Mouse (Mus musculus) megakaryocyte-erythroid progenitor cell, adult 5-6 weeks (primary cell): Measurements from ENCODE around the gene Itprid2. TPM values are rescaled to one million over a fixed set of nuclear protein-coding genes. Genes with fewer than 3 reads are reported as not detected.

Experiments
- ATAC-seq: replicated peaks from 2 replicates; pipeline ENCODE4 v1.8.0; 2016; ENCODE audit warnings: mild to moderate bottlenecking, inconsistent platforms; ENCODE audit not compliant: severe bottlenecking, poor library complexity, low FRiP score, low TSS enrichment
- total RNA-seq, 2 experiments: library from RNA; stranded (forward) in 1 of 2; stranded (reverse) in 1 of 2; fragments of 200-1000, 215-1000 nt in 1 of 2; fragments of >200 nt in 1 of 2; fragmentation: Nextera tagmentation in 1 of 2; gene quantifications; 2 replicates each; pipeline ENCODE4 v1.2.3; 2014 to 2017

Gene Itprid2
- total RNA-seq, 2 experiments from 2014 or later = 10.6 to 10.8 TPM

DNA sequence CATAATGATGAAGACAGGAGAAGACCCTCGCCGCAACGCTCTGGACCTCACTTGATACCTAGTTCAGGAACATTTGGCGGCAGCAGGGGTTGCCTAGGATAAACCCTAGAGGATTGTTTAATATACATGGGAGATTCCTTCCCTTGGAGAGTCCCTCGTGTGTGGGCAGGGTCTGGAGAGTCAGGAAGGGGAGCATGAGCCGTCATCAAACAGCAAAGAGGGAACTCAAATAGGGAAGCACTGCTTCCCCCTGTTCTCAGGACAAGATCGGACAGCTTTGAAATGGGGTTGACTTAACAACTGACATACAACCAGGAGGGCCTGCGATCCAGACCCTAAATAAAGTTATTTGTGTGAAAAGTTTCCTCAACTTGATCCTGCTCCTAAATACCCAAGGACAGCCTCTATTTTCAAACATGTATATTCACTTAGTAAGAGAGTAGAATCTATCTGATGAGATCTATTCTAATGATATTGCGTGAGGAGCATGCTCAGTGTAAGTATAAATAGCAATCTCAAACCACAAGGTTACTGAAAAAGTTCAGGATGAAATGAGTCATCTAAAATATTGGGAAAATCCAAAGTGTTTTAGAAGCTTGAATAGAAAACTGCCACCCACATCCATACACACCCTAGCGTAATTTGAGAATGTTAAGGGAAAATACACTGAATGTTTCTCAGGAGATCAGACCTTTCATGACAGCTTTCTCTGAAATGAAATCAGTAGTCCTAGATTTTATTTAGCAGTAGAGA lies 61.5 kb downstream of the Itprid2 start:
- ATAC-seq = no peak

DNA sequence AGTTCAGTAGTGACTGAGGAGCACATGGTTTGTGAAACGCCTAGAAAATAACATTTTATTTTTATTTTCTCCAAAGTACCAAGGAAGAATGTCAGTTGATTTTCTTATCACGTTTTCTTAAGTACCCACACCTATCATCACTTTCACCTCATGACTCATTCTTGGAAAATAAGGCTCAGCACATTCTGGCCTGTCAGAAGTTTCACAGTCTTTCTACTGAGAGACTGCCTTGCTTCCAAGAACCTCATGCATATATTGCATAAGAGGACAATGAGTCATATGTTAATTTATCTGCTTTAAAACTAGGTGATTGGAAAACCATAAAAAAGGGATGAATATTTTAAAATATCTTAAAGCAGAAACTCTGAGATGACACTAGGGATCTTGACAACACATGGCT lies 63.0 kb downstream of the Itprid2 start:
- ATAC-seq = no peak

DNA sequence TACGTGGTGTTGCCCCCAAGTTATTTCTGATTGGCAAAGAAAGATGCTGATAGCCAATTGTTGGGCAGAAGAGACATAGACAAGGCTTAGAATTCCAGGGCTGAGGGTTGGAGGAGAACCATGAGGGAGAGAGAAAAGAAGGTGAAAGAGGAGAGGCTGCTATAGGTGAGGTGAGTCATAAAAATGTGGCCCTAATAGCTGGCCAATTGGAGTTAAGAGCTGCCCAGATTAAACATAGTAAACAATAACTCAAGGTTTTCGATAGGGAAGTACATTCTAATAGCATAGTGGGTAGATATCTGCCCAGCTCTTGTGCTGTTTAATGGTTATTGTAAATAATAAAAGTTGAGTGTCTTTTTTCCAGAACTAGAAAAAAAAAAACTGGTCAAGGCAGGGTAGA lies 69.6 kb downstream of the Itprid2 start:
- ATAC-seq = no peak

DNA sequence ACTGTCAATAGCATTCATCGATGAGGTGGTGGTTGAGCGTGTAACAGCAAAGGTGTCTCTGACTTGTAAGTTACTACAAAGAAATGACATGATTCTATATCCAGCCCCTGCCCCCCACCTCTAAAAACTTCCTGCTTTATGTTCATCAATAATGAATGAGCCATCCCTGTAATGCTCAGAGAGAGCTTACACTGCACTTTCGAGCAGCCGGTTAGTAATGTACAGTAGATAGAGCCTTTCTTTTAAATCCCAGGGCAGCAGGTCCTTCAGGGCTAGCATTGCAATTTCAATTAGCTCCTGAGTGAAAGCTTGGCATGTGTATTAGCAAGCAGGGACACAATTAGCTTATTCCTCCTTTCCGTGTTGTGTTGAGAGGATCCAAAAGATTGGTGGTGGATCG lies 72.4 kb downstream of the Itprid2 start, which contains the start of gene Ppp1r1c:
Ppp1r1c (plus strand) TSS at position 206 of the 400 bp plus-strand sequence.
- no peak for ATAC-seq

- ATAC-seq = peak; percentile 57
Observed at GRCm38 (mm10) chr2:79713662-79714091, 78.5 kb downstream of the Itprid2 start.

- no peak for ATAC-seq
Observed at GRCm38 (mm10) chr2:79714745-79715144, 79.6 kb downstream of the Itprid2 start.

GRCm38 (mm10) chr2:79715925-79716324 lies 80.8 kb downstream of the Itprid2 start:
- no peak for ATAC-seq

GRCm38 (mm10) chr2:79717846-79718245 lies 82.7 kb downstream of the Itprid2 start:
- no peak for ATAC-seq

DNA sequence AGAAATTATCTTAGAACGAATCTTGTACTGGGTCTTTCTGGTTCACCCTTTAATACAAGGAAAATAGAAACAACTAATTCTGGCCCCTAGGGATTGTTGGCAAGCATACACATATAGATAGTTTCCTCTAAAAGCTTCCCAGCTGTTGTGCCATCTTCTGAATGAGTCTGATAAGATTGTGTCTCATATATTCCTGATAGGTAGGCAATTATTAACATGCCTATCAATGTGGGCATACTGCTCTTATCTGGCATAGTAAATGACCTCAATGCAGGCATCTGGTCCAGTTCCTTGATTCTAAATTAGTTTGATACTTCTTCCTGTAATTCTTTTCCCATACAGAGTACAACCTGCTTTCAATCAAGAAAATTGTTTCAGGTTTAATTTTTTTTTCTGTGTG lies 87.3 kb downstream of the Itprid2 start:
- 0 out of 2 replicates have a peak, but pooled peaks have one; percentile 34 for ATAC-seq

Other genes starting within 250 kb of the Itprid2 start
- gene Neurod1, start 178.6 kb upstream of the Itprid2 start, total RNA-seq (2014; fragmentation: Nextera tagmentation) = not detected in 2 replicates
- not detected in 2 replicates for gene Neurod1, start 178.6 kb upstream of the Itprid2 start, total RNA-seq (2017)
- gene Cerkl, start 178.6 kb upstream of the Itprid2 start, total RNA-seq (2014; fragmentation: Nextera tagmentation) = 4.6 and 7.0 TPM in 2 replicates
- 5.0 and 9.1 TPM in 2 replicates for gene Cerkl, start 178.6 kb upstream of the Itprid2 start, total RNA-seq (2017)
- not detected in 2 replicates for gene Ppp1r1c, start 72.4 kb downstream of the Itprid2 start, total RNA-seq (2014; fragmentation: Nextera tagmentation)
- not detected in 2 replicates for gene Ppp1r1c, start 72.4 kb downstream of the Itprid2 start, total RNA-seq (2017)